Mouse (Mus musculus) heart, embryonic 15.5 days (tissue): Measurements from ENCODE around the gene Pipox. TPM values are rescaled to one million over a fixed set of nuclear protein-coding genes. Genes with fewer than 3 reads are reported as not detected.

Experiments used
- ATAC-seq: fragments of 200-750 bp; cut with Nextera tagmentation; replicated peaks from 2 replicates; pipeline ENCODE4 v1.8.0; 2017; ENCODE audit warnings: low read depth, moderate TSS enrichment; ENCODE audit not compliant: insufficient number of reproducible peaks, insufficient read depth, low FRiP score
- H3K27ac ChIP-seq: fragments of 300-500 bp; sonication (generic); 2 replicates; pipeline ENCODE4 v1.5.1; 2015; ENCODE audit warnings: mild to moderate bottlenecking, inconsistent platforms
- H3K27me3 ChIP-seq: fragments of 300-500 bp; sonication (generic); 2 replicates; pipeline ENCODE4 v1.6.1; 2015; ENCODE audit warnings: inconsistent platforms
- H3K36me3 ChIP-seq: fragments of 300-500 bp; sonication (generic); 2 replicates; pipeline ENCODE4 v1.6.1; 2015; ENCODE audit warnings: mild to moderate bottlenecking, inconsistent platforms
- H3K4me1 ChIP-seq: fragments of 300-500 bp; sonication (generic); replicated peaks from 2 replicates; pipeline ENCODE4 v1.6.1; 2015; ENCODE audit warnings: inconsistent platforms
- H3K4me2 ChIP-seq: fragments of 300-500 bp; sonication (generic); 2 replicates; pipeline ENCODE4 v1.6.1; 2015; ENCODE audit warnings: inconsistent platforms, mild to moderate bottlenecking, moderate library complexity
- H3K4me3 ChIP-seq: fragments of 300-500 bp; sonication (generic); 2 replicates; pipeline ENCODE4 v1.5.1; 2015; ENCODE audit warnings: mild to moderate bottlenecking, inconsistent platforms
- H3K9ac ChIP-seq: fragments of 300-500 bp; sonication (generic); 2 replicates; pipeline ENCODE4 v1.6.1; 2015; ENCODE audit warnings: mild to moderate bottlenecking, inconsistent platforms
- H3K9me3 ChIP-seq: fragments of 300-500 bp; sonication (generic); replicated peaks from 2 replicates; pipeline ENCODE4 v1.6.1; 2016; ENCODE audit warnings: inconsistent platforms
- WGBS: fragments of 180-500 bp; shearing (Covaris S2); methylation state at CpG from one replicate; pipeline ENCODE4 v1.1.7; 2015; ENCODE audit warnings: mixed read lengths; 5-methylcytosine and 5-hydroxymethylcytosine counted together
- polyA plus RNA-seq: library from polyadenylated mRNA; unstranded; fragments of >200 nt; fragmentation: Nextera tagmentation; extraction: Ambion mirVana; gene quantifications from 2 replicates; pipeline ENCODE4 v1.2.1, GENCODE M21; 2015

The Pipox gene
- polyA plus RNA-seq, 1 experiment from 2014 or later: 3.3 TPM

DNA sequence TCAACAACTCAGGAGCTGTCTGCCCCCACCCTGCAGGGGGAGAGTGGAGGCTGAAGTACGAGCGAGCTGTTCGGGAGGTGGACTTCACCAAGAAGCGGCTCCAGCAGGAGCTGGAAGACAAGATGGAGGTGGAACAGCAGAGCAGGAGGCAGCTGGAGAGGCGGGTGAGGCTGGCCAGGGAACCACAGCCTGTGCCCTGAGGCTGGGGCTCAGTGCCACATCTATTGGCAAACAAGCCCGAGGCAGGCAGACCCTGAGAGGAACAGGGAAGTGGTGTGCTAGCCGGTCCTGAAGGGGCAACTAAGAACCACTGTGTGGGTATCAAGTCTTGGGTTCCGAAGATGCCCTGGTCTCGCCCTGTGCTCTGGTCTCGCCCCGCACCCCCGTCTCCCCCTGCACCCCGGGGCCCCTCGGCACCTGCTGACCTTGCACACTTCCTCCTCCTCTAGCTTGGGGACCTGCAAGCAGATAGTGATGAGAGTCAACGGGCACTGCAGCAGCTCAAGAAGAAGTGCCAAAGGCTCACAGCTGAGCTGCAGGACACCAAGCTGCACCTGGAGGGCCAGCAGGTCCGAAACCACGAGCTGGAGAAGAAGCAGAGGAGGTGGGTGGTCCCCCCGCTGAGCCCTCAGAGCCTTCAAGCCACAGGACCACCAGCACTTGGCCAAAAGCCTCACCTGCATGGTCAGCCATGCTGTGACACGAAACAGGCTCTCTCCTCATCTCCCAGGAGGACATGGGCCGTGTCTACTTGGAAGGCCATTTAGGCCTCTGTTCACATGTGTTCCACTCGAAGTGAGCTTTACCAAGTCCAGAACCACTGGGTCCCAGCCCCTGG lies 50.6 kb downstream of the Pipox start:
- Histone ChIP-seq H3K4me1 (no peaks in the 10 kb centered on the region), H3K27ac (no peak overlapping the region), H3K4me2 (no peak overlapping the region), H3K4me3 (no peak overlapping the region), H3K9ac (no peak overlapping the region), H3K27me3 (no peaks in the 10 kb centered on the region), H3K36me3 (peaks cover 90% of the 10 kb centered on the region), H3K9me3 (no peaks in the 10 kb centered on the region)
- 84% methylated on average over 21 of the region's 21 CpGs for WGBS
- no peak for ATAC-seq

DNA sequence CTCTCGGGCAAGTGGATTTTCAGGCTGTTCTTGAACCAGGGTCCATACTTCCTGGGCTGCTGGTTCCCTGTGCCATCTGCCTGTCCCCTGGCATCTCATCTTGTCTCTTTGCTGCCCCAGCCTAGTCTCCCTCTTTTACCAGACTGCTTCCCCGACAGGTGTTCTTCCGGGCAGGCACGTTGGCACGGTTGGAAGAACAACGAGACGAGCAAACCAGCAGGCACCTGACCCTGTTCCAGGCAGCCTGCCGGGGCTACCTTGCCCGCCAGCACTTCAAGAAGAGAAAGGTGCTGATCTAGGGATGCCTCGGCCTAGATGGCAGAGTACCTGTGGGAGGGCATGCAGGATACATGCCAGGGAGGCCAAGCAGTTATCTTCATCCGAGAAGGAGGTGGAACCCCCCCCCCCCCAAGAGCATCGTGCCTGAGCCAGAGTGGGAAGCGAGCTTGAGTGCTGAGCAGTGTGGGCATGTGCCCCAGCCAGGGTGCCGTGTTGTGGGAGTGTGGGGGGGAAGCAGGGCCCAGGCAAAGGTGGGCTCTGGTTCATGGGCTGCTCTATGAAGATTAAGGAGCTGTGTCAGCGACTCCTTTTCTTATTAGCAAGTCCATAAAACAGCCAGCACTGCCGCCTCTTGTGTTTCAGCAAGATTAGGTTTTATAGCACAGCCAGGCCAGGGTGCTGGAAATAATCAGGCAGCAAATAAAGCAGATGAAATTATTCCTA lies 53.2 kb downstream of the Pipox start:
- Histone ChIP-seq H3K27ac (no peak overlapping the region), H3K27me3 (no peaks in the 10 kb centered on the region), H3K9ac (no peak overlapping the region), H3K36me3 (peaks cover 80% of the 10 kb centered on the region), H3K4me1 (peaks cover 15% of the 10 kb centered on the region), H3K4me2 (no peak overlapping the region), H3K9me3 (no peaks in the 10 kb centered on the region), H3K4me3 (no peak overlapping the region)
- no peak for ATAC-seq
- 83% methylated on average over 16 of the region's 16 CpGs for WGBS

DNA sequence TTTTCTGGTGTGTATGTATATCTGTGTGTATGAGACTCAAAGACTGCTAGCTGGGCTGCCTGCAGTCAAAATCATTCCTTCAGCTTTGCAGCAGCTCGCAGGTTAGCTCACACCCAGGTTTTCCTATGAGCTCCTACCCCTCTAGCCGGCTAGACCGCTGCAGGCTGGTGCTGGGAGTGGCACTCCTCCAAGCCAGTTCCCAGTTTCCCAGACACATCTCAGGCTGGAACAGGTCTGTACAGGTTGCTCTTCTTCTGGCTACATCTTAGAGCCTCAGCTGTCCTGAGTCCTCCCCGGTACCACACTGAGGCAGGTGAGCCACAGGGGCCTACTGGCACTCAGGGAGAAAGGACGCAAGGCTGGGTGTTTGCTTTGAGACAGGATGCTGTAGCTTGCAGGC lies 56.0 kb downstream of the Pipox start:
- Histone ChIP-seq H3K4me1 (peaks cover 18% of the 10 kb centered on the region), H3K4me3 (no peak overlapping the region), H3K9ac (no peak overlapping the region), H3K9me3 (no peaks in the 10 kb centered on the region), H3K4me2 (no peak overlapping the region), H3K27ac (no peak overlapping the region), H3K27me3 (no peaks in the 10 kb centered on the region), H3K36me3 (peaks cover 80% of the 10 kb centered on the region)
- WGBS: 81% methylated on average over 5 of the region's 5 CpGs
- ATAC-seq: no peak

DNA sequence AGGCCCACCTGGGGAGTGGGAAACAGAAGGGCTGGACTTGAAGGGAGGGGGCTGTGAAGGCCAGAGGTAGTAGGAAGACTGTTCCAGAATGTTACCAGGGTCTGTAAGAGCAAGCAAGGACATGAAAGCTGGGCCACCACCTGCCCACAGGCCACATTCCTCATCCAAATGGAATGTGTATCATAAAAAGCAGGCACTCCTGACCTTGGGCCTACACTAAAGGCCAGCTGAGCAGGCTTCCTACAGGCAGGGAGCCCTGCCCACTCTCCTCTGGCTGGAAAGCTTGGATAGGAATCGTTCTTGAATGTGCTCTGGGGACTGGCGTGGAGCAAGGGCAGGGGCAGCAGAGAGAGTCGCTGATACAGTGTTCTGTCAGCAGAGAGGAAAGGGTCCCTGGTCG lies 57.1 kb downstream of the Pipox start:
- Histone ChIP-seq H3K36me3 (peaks cover 79% of the 10 kb centered on the region), H3K27ac (peak overlapping the region; percentile 81), H3K9ac (no peak overlapping the region), H3K4me2 (no peak overlapping the region), H3K4me1 (peaks cover 18% of the 10 kb centered on the region), H3K4me3 (no peak overlapping the region), H3K9me3 (no peaks in the 10 kb centered on the region), H3K27me3 (no peaks in the 10 kb centered on the region)
- peak; percentile 76 for ATAC-seq
- 24% methylated on average over 4 of the region's 4 CpGs for WGBS

DNA sequence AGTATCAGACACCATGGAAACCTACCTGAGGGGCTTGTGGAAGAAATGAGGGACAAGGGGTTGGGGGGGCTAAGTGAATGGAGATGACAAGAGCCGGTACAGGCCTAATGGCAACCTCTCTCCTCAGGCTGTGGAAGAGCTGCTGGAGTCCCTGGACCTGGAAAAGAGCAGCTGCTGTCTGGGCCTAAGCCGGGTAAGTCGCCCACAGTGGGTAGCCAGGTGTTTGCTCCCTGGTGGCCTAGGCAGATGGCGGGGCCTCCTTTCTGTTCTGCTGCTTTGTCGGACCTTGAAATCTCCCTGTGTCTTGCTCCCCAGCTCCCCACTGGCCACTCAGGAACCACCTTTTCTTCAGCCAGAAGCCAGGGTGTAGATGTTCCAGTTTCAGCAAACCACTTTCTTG lies 57.6 kb downstream of the Pipox start:
- 71% methylated on average over 5 of the region's 5 CpGs for WGBS
- peaks cover 18% of the 10 kb centered on the region for H3K4me1 ChIP-seq
- ATAC-seq: no peak
- peaks cover 78% of the 10 kb centered on the region for H3K36me3 ChIP-seq
- no peak overlapping the region for H3K4me2 ChIP-seq
- no peak overlapping the region for H3K9ac ChIP-seq
- no peak overlapping the region for H3K4me3 ChIP-seq
- H3K27me3 ChIP-seq: no peaks in the 10 kb centered on the region
- peak overlapping the region; percentile 81 for H3K27ac ChIP-seq
- H3K9me3 ChIP-seq: no peaks in the 10 kb centered on the region

DNA sequence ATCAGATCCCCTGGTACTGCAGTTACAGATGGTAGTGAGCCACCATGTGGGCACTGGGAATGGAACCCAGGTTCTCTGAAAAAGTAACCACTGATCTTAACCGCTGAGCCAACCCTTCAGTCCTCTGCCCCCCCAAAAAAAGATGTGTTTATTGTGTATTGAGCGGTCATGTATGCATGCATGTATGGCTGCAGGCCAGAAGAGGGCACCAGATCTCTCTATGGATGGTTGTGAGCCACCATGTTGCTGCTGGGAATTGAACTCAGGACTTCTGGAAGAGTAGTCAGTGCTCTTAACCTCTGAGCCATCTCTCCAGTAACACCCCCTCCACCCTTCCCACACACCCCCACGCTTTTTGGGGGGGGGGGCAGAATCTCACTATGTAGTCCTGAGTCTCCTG lies 58.8 kb downstream of the Pipox start:
- Histone ChIP-seq H3K4me3 (no peak overlapping the region), H3K4me1 (peaks cover 18% of the 10 kb centered on the region), H3K4me2 (no peak overlapping the region), H3K9me3 (no peaks in the 10 kb centered on the region), H3K27ac (0 out of 2 replicates have a peak overlapping the region, but pooled peaks have one; percentile 81), H3K36me3 (peaks cover 80% of the 10 kb centered on the region), H3K9ac (no peak overlapping the region), H3K27me3 (no peaks in the 10 kb centered on the region)
- 87% methylated on average over 3 of the region's 3 CpGs for WGBS
- no peak for ATAC-seq

DNA sequence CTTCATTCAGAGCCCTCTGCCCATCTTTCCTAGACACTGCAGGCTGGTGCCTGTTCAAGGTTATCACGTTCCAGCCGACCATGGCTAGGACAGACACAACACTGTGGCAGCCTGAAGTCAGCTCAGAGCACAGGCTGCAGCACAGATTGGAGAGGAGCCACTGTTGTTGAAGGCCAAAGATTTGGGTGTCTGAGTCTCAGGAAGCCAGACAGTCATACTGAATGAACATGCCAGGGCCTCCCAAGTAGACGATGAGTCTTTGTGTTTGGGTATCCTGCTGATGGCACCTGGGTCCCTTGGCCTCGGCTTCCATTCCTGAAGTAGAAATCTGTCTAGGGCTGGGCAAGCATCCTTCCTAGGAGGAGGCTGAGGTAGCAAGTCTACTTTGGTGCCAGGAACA lies 61.4 kb downstream of the Pipox start:
- Histone ChIP-seq H3K4me3 (no peak overlapping the region), H3K9ac (no peak overlapping the region), H3K27ac (no peak overlapping the region), H3K9me3 (no peaks in the 10 kb centered on the region), H3K4me1 (peaks cover 18% of the 10 kb centered on the region), H3K27me3 (no peaks in the 10 kb centered on the region), H3K36me3 (peaks cover 89% of the 10 kb centered on the region), H3K4me2 (no peak overlapping the region)
- 65% methylated on average over 4 of the region's 4 CpGs for WGBS
- ATAC-seq: no peak

DNA sequence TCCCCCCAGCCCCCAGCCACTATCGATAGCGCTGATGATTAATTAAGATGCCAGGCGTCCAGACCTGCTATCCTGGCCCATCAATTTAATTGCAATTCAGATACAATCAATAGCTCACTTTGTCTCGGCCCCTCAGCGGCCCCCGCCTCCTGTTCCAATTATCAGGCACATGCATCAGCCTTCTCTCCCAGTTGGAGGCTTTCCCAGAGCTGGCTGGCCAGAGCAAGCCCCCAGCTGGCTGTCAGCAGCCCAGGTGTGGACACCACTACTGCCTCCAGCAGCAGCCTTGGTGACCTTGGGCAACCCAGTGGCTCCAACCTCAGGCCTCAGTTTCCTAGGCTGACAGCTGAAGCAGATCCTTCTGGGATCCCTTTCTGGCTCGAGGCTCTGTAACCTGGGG lies 63.0 kb downstream of the Pipox start:
- no peaks in the 10 kb centered on the region for H3K27me3 ChIP-seq
- no peak overlapping the region for H3K4me3 ChIP-seq
- H3K4me2 ChIP-seq: no peak overlapping the region
- H3K27ac ChIP-seq: no peak overlapping the region
- no peaks in the 10 kb centered on the region for H3K9me3 ChIP-seq
- H3K36me3 ChIP-seq: peaks cover 95% of the 10 kb centered on the region
- H3K9ac ChIP-seq: no peak overlapping the region
- WGBS: 70% methylated on average over 7 of the region's 7 CpGs
- H3K4me1 ChIP-seq: peaks cover 11% of the 10 kb centered on the region
- ATAC-seq: no peak

Other genes starting within 250 kb of the Pipox start
- 3.7 TPM in 2 replicates for gene Nufip2, start 207.9 kb downstream of the Pipox start, polyA plus RNA-seq
- not detected in 2 replicates for gene Cryba1, start 168.8 kb downstream of the Pipox start, polyA plus RNA-seq
- 107 and 109 TPM in 2 replicates for gene Myo18a, start 130.8 kb downstream of the Pipox start, polyA plus RNA-seq
- 0.93 and 1.4 TPM in 2 replicates for gene Gm10277, start 106.3 kb downstream of the Pipox start, polyA plus RNA-seq
- gene Sez6, start 36.7 kb upstream of the Pipox start, polyA plus RNA-seq: 0.05 and 0.15 TPM in 2 replicates
- 9.6 and 12.8 TPM in 2 replicates for gene Phf12, start 88.7 kb upstream of the Pipox start, polyA plus RNA-seq
- gene Dhrs13, start 138.2 kb upstream of the Pipox start, polyA plus RNA-seq: 10.7 and 14.0 TPM in 2 replicates
- gene Flot2, start 143.8 kb upstream of the Pipox start, polyA plus RNA-seq: 85.8 and 100 TPM in 2 replicates
- 21.1 and 24.5 TPM in 2 replicates for gene Eral1, start 186.3 kb upstream of the Pipox start, polyA plus RNA-seq
- gene Fam222b, start 200.6 kb upstream of the Pipox start, polyA plus RNA-seq: 14.1 and 16.2 TPM in 2 replicates